ENCODE assay signal across 18 mouse cellular contexts in genomic region chr2:26574862-26575261, GRCm38 (mm10). TPM values are rescaled to one million over a fixed set of nuclear protein-coding genes. Genes with fewer than 3 reads are reported as not detected.
A peak's percentile ranks its signal among the peaks of the same experiment; 100 is the strongest.
DNase-seq lines count a peak whose midpoint lies in the region; ATAC-seq and TF ChIP-seq lines count a peak whose summit lies in the region.
"Had no signal": no experiment of that assay in that cellular context is flagged by ENCODE, and none has a peak within 500 bp of the region (broad histone marks: within the 10 kb centered on the region; RNA-seq: fewer than 3 reads in every experiment).

No protein-coding gene starts in this region.

- peaks cover 2% of the 10 kb centered on the region; the same call in 1 of the 2 replicates for H3K79me2 ChIP-seq in MEL (ENCODE audit: control insufficient read depth, insufficient read depth, low read length, poor library complexity)
- H3K79me2 ChIP-seq in liver, adult 2 months (ENCODE audit: control insufficient read depth, insufficient read depth, low read length): no peaks in the 10 kb centered on the region

- H3K4me1 ChIP-seq in heart, embryonic 13.5 days: peaks cover 97% of the 10 kb centered on the region
- peaks cover 63% of the 10 kb centered on the region for H3K4me1 ChIP-seq in kidney, embryonic 15.5 days
- peaks cover 34 to 69% of the 10 kb centered on the region in 2 experiments for H3K4me1 ChIP-seq in MEL (ENCODE audit: control insufficient read depth in 1 of 2, insufficient read depth in 2 of 2, low read length in 2 of 2)
- H3K4me1 ChIP-seq in liver, adult 2 months (ENCODE audit: control insufficient read depth, insufficient read depth, low read length): peaks cover 4% of the 10 kb centered on the region; the same call in 1 of the 2 replicates

- DNase-seq in heart, postnatal 10 days: no peak
- no peak for DNase-seq in kidney, adult 18-20 months
- no peak for DNase-seq in MEL (ENCODE audit: low read depth, low spot score)
- DNase-seq in liver, adult 2 months (ENCODE audit: extremely low read depth, low read depth, low spot score): no peak
- no peak for DNase-seq in layer of hippocampus, adult 8-10 months (ENCODE audit: low spot score in 2 of 2)
- DNase-seq: cerebellum, adult 11 months; heart, adult 11 months had no signal

- 45% methylated on average over 5 of the region's 5 CpGs for WGBS in heart, embryonic 13.5 days
- WGBS in kidney, embryonic 15.5 days: 73% methylated on average over 5 of the region's 5 CpGs
- WGBS in liver, adult 2 months: 74% methylated on average over 5 of the region's 5 CpGs

- no peak for TF ChIP-seq POLR2A in MEL (IDR thresholded peaks at IDR 0.05; ENCODE audit: control insufficient read depth in 1 of 2, insufficient read depth in 1 of 2, low read depth in 1 of 2, low read length in 2 of 2, poor library complexity in 1 of 2)
- TF ChIP-seq POLR2A in liver, adult 2 months (IDR thresholded peaks at IDR 0.05; ENCODE audit: extremely low read depth, insufficient read depth, low read length): no peak

- TF ChIP-seq EP300 in MEL (IDR thresholded peaks at IDR 0.05; ENCODE audit: low read depth in 1 of 2, low read length in 2 of 2): no peak

- no peaks in the 10 kb centered on the region for H3K36me3 ChIP-seq in heart, embryonic 13.5 days
- H3K36me3 ChIP-seq in kidney, embryonic 15.5 days: no peaks in the 10 kb centered on the region
- peaks cover 0 to 29% of the 10 kb centered on the region in 2 experiments; a peak in 2 of 4 replicates for H3K36me3 ChIP-seq in MEL (ENCODE audit: control insufficient read depth in 1 of 2, insufficient read depth in 2 of 2, low read length in 2 of 2)
- no peaks in the 10 kb centered on the region for H3K36me3 ChIP-seq in liver, adult 2 months (ENCODE audit: control insufficient read depth, insufficient read depth, low read length)
- H3K36me3 ChIP-seq: limb, embryonic 12.5 days had no signal

- H3K4me2 ChIP-seq in heart, embryonic 13.5 days: no peak overlapping the region
- no peak overlapping the region for H3K4me2 ChIP-seq in kidney, embryonic 15.5 days
- H3K4me2 ChIP-seq: limb, embryonic 12.5 days had no signal

- no peak for TF ChIP-seq CTCF in MEL (IDR thresholded peaks at IDR 0.05 in 2 of 3, conservative IDR thresholded peaks at IDR 0.05 in 1 of 3; ENCODE audit: control insufficient read depth in 1 of 3, insufficient read depth in 1 of 3, low read depth in 2 of 3, low read length in 3 of 3, poor library complexity in 1 of 3, severe bottlenecking in 1 of 3)
- no peak for TF ChIP-seq CTCF in liver, adult 2 months (IDR thresholded peaks at IDR 0.05; ENCODE audit: low read depth, low read length)

- H3K27me3 ChIP-seq in heart, embryonic 13.5 days (replicated peaks): no peaks in the 10 kb centered on the region
- no peaks in the 10 kb centered on the region for H3K27me3 ChIP-seq in kidney, embryonic 15.5 days
- H3K27me3 ChIP-seq in MEL (ENCODE audit: control insufficient read depth in 1 of 2, insufficient read depth in 2 of 2, low read length in 2 of 2): no peaks in the 10 kb centered on the region
- no peaks in the 10 kb centered on the region for H3K27me3 ChIP-seq in liver, adult 2 months (ENCODE audit: control insufficient read depth, insufficient read depth, low read length)

- no peak overlapping the region for H3K4me3 ChIP-seq in heart, embryonic 13.5 days
- H3K4me3 ChIP-seq in kidney, embryonic 15.5 days (replicated peaks): no peak overlapping the region
- H3K4me3 ChIP-seq in MEL (ENCODE audit: control insufficient read depth in 1 of 2, insufficient read depth in 1 of 2, low read depth in 2 of 2, low read length in 2 of 2): no peak overlapping the region
- no peak overlapping the region for H3K4me3 ChIP-seq in liver, adult 2 months (ENCODE audit: insufficient read depth, low read depth, low read length)
- H3K4me3 ChIP-seq: limb, embryonic 12.5 days had no signal

- no peak for ATAC-seq in heart, embryonic 13.5 days (ENCODE audit: extremely low read depth, insufficient number of reproducible peaks, low FRiP score, low TSS enrichment)
- no peak for ATAC-seq in kidney, embryonic 15.5 days (replicated peaks; ENCODE audit: low FRiP score)
- ATAC-seq: intestine, embryonic 16.5 days had no signal

- peak overlapping the region; percentile 90 for H3K27ac ChIP-seq in heart, embryonic 13.5 days (replicated peaks)
- peak overlapping the region; percentile 49 for H3K27ac ChIP-seq in kidney, embryonic 15.5 days
- peak overlapping the region; percentile 91 for H3K27ac ChIP-seq in MEL (ENCODE audit: control insufficient read depth, low read depth, low read length)
- peak overlapping the region; percentile 75 for H3K27ac ChIP-seq in liver, adult 2 months (replicated peaks; ENCODE audit: insufficient read depth, low read depth, low read length)
- H3K27ac ChIP-seq: limb, embryonic 12.5 days had no signal

- TF ChIP-seq RAD21 in MEL (IDR thresholded peaks at IDR 0.05; ENCODE audit: low read depth, low read length): no peak

- no peak overlapping the region for H3K9ac ChIP-seq in heart, embryonic 13.5 days
- H3K9ac ChIP-seq in kidney, embryonic 15.5 days: no peak overlapping the region
- no peak overlapping the region for H3K9ac ChIP-seq in MEL (ENCODE audit: control insufficient read depth, low read depth, low read length, poor library complexity, severe bottlenecking)
- H3K9ac ChIP-seq in liver, adult 2 months (ENCODE audit: low read depth, low read length): no peak overlapping the region
- H3K9ac ChIP-seq: limb, embryonic 12.5 days had no signal

- intact Hi-C loops in heart, postnatal 10 days (cut with DNase I): no loop called here

- no peaks in the 10 kb centered on the region for H3K9me3 ChIP-seq in heart, embryonic 13.5 days
- no peaks in the 10 kb centered on the region for H3K9me3 ChIP-seq in kidney, embryonic 15.5 days (replicated peaks)
- no peaks in the 10 kb centered on the region for H3K9me3 ChIP-seq in MEL (replicated peaks; ENCODE audit: insufficient read depth, low read length)
- H3K9me3 ChIP-seq: limb, embryonic 12.5 days had no signal

TF ChIP-seq in MEL, 35 proteins besides CTCF, POLR2A, EP300 and RAD21 (continues in another document):
- TF ChIP-seq MXI1 (IDR thresholded peaks at IDR 0.05; ENCODE audit: low read depth, low read length) (no peak), KAT2A (conservative IDR thresholded peaks at IDR 0.05; ENCODE audit: low read depth, low read length) (no peak), MYB (IDR thresholded peaks at IDR 0.05; ENCODE audit: low read depth, low read length) (no peak)

RNA-seq across cellular contexts. Expression of gene Egfl7, which starts 5.0 kb away (rescaled TPM):
- polyA plus RNA-seq in heart, embryonic 13.5 days (2015; fragmentation: Nextera tagmentation; extraction: Ambion mirVana): 170 and 185 TPM in 2 replicates
- total RNA-seq in heart, postnatal 10 days (2021): 100 to 1,000 TPM; 325 to 346 TPM
- 218 and 219 TPM in 2 replicates for polyA plus RNA-seq in kidney, embryonic 15.5 days (2015; fragmentation: Nextera tagmentation; extraction: Ambion mirVana)
- total RNA-seq in MEL (2012; rRNA removed): 73.9 and 95.4 TPM in 2 replicates
- polyA plus RNA-seq in MEL (2012; ENCODE audit: insufficient read depth in 1 of 2, insufficient read length in 2 of 2, low read depth in 1 of 2, low replicate concordance in 2 of 2, missing spikeins in 1 of 2): 100 to 1,000 TPM in 1 of 2 experiments, not detected in 1; 125 TPM
- 58.6 and 67.0 TPM in 2 replicates for total RNA-seq in liver, adult 2 months (2014; rRNA removed)
- polyA plus RNA-seq in liver, adult 2 months (2012; rRNA removed): 60.7 and 90.0 TPM in 2 replicates
- 10 to 100 TPM; 62.4 to 90.7 (median 72.7) TPM for total RNA-seq in layer of hippocampus, adult 8-10 months (2022)

RNA-seq across cellular contexts. Expression of gene Gm20532, which starts 11.6 kb away (rescaled TPM):
- polyA plus RNA-seq in heart, embryonic 13.5 days (2015; fragmentation: Nextera tagmentation; extraction: Ambion mirVana): not detected in 2 replicates
- under 1 TPM in 1 of 2 experiments, not detected in 1; 0.36 TPM for total RNA-seq in heart, postnatal 10 days (2021)
- not detected in 2 replicates for polyA plus RNA-seq in kidney, embryonic 15.5 days (2015; fragmentation: Nextera tagmentation; extraction: Ambion mirVana)
- total RNA-seq in MEL (2012; rRNA removed): 0.15 TPM in 1 of 2 replicates, not detected in the other
- polyA plus RNA-seq in MEL (2012; ENCODE audit: insufficient read depth in 1 of 2, insufficient read length in 2 of 2, low read depth in 1 of 2, low replicate concordance in 2 of 2, missing spikeins in 1 of 2): not detected
- total RNA-seq in liver, adult 2 months (2014; rRNA removed): not detected in 2 replicates
- polyA plus RNA-seq in liver, adult 2 months (2012; rRNA removed): not detected in 2 replicates
- total RNA-seq in layer of hippocampus, adult 8-10 months (2022): not detected
- total RNA-seq: adrenal gland, postnatal 4 days; layer of hippocampus, postnatal 14 days; megakaryocyte progenitor cell, adult 5-6 weeks had no signal
- polyA plus RNA-seq: C2C12; cortical plate, adult 2 months; frontal cortex, adult 2 months; intestine, embryonic 16.5 days; stomach, embryonic 14.5 days had no signal

RNA-seq across cellular contexts. Expression of gene Agpat2, which starts 29.4 kb away (rescaled TPM):
- polyA plus RNA-seq in heart, embryonic 13.5 days (2015; fragmentation: Nextera tagmentation; extraction: Ambion mirVana): 21.8 and 23.2 TPM in 2 replicates
- 10 to 100 TPM; 53.3 to 78.7 TPM for total RNA-seq in heart, postnatal 10 days (2021)
- 41.7 and 47.7 TPM in 2 replicates for polyA plus RNA-seq in kidney, embryonic 15.5 days (2015; fragmentation: Nextera tagmentation; extraction: Ambion mirVana)
- total RNA-seq in MEL (2012; rRNA removed): 21.0 and 22.3 TPM in 2 replicates
- polyA plus RNA-seq in MEL (2012; ENCODE audit: insufficient read depth in 1 of 2, insufficient read length in 2 of 2, low read depth in 1 of 2, low replicate concordance in 2 of 2, missing spikeins in 1 of 2): 10 to 100 TPM in 1 of 2 experiments, not detected in 1; 42.4 TPM
- total RNA-seq in liver, adult 2 months (2014; rRNA removed): 116 and 153 TPM in 2 replicates
- 421 and 511 TPM in 2 replicates for polyA plus RNA-seq in liver, adult 2 months (2012; rRNA removed)
- 1 to 10 TPM; 1.1 to 4.9 (median 3.7) TPM for total RNA-seq in layer of hippocampus, adult 8-10 months (2022)

RNA-seq across cellular contexts. Expression of gene Fam69b, which starts 53.4 kb away (rescaled TPM):
- 17.2 and 18.7 TPM in 2 replicates for polyA plus RNA-seq in heart, embryonic 13.5 days (2015; fragmentation: Nextera tagmentation; extraction: Ambion mirVana)
- 10 to 100 TPM; 13.8 to 16.8 TPM for total RNA-seq in heart, postnatal 10 days (2021)
- 32.9 and 33.1 TPM in 2 replicates for polyA plus RNA-seq in kidney, embryonic 15.5 days (2015; fragmentation: Nextera tagmentation; extraction: Ambion mirVana)
- 0.33 and 0.42 TPM in 2 replicates for total RNA-seq in MEL (2012; rRNA removed)
- polyA plus RNA-seq in MEL (2012; ENCODE audit: insufficient read depth in 1 of 2, insufficient read length in 2 of 2, low read depth in 1 of 2, low replicate concordance in 2 of 2, missing spikeins in 1 of 2): under 1 TPM in 1 of 2 experiments, not detected in 1; 0.67 TPM
- total RNA-seq in liver, adult 2 months (2014; rRNA removed): 0.09 and 0.13 TPM in 2 replicates
- polyA plus RNA-seq in liver, adult 2 months (2012; rRNA removed): 0.41 and 0.60 TPM in 2 replicates
- 10 to 100 TPM; 66.1 to 70.8 (median 68.5) TPM for total RNA-seq in layer of hippocampus, adult 8-10 months (2022)

RNA-seq across cellular contexts. Expression of gene Notch1, which starts 58.4 kb away (rescaled TPM):
- 11.4 and 12.1 TPM in 2 replicates for polyA plus RNA-seq in heart, embryonic 13.5 days (2015; fragmentation: Nextera tagmentation; extraction: Ambion mirVana)
- total RNA-seq in heart, postnatal 10 days (2021): 10 to 100 TPM; 54.0 to 54.3 TPM
- 22.0 and 24.6 TPM in 2 replicates for polyA plus RNA-seq in kidney, embryonic 15.5 days (2015; fragmentation: Nextera tagmentation; extraction: Ambion mirVana)
- total RNA-seq in MEL (2012; rRNA removed): 0.39 TPM in 1 of 2 replicates, not detected in the other
- polyA plus RNA-seq in MEL (2012; ENCODE audit: insufficient read depth in 1 of 2, insufficient read length in 2 of 2, low read depth in 1 of 2, low replicate concordance in 2 of 2, missing spikeins in 1 of 2): under 1 TPM in 1 of 2 experiments, not detected in 1; 0.06 TPM
- 6.2 and 13.8 TPM in 2 replicates for total RNA-seq in liver, adult 2 months (2014; rRNA removed)
- 9.1 and 9.7 TPM in 2 replicates for polyA plus RNA-seq in liver, adult 2 months (2012; rRNA removed)
- total RNA-seq in layer of hippocampus, adult 8-10 months (2022): 10 to 100 TPM; 31.0 to 36.2 (median 34.2) TPM
